Mouse (Mus musculus): ENCODE measurements around the gene Hivep3. TPM values are rescaled to one million over a fixed set of nuclear protein-coding genes. Genes with fewer than 3 reads are reported as not detected.

The Hivep3 gene
- total and polyA plus RNA-seq, 3 experiments = 14.4 to 32.3 (median 21.2) TPM

GRCm38 (mm10) chr4:119685746-119686145, 47.8 kb upstream of the Hivep3 start:
- no peaks in the 10 kb centered on the region for H3K36me3 ChIP-seq (replicated peaks in 1 of 2; ENCODE audit: control insufficient read depth in 1 of 2, insufficient read depth in 1 of 2, low read length in 1 of 2)
- H3K27ac ChIP-seq (ENCODE audit: insufficient read depth, low read depth) = no peak overlapping the region
- no peaks in the 10 kb centered on the region for H3K9me3 ChIP-seq (replicated peaks; ENCODE audit: low read length)
- H3K4me1 ChIP-seq (ENCODE audit: control insufficient read depth in 1 of 2, insufficient read depth in 2 of 2) = peaks cover 5 to 31% of the 10 kb centered on the region in 2 experiments; a peak in 3 of 4 replicates
- no peak for DNase-seq (ENCODE audit: extremely low read depth)
- dilution Hi-C loops (cut with MboI; ENCODE audit: extremely low pct_ligation_motif_present, extremely low pct_unique_long_range_greater_than_20kb, low sequenced_read_pairs) = no loop called here
- no peak overlapping the region for H3K4me3 ChIP-seq (replicated peaks in 1 of 3; ENCODE audit: low read depth in 2 of 3, low read length in 2 of 3, poor library complexity in 1 of 3)
- no peak overlapping the region for H3K4me2 ChIP-seq (ENCODE audit: insufficient read depth, low read depth, poor library complexity, severe bottlenecking)
- no peak for TF ChIP-seq RAD21 (IDR thresholded peaks at IDR 0.05; ENCODE audit: low read depth, low read length)
- no peak for TF ChIP-seq ZMIZ1 (IDR thresholded peaks at IDR 0.05; ENCODE audit: low read depth, low read length)
- no peak for TF ChIP-seq E2F4 (IDR thresholded peaks at IDR 0.05; ENCODE audit: insufficient replicate concordance, low read depth, low read length)
- no peak for TF ChIP-seq TBP (conservative IDR thresholded peaks at IDR 0.05; ENCODE audit: low read depth, low read length)
- no peak for TF ChIP-seq KAT2A (IDR thresholded peaks at IDR 0.05; ENCODE audit: insufficient replicate concordance, low read length)
- TF ChIP-seq MAX (IDR thresholded peaks at IDR 0.05; ENCODE audit: low read length) = no peak
- no peak for TF ChIP-seq MAFK (IDR thresholded peaks at IDR 0.05; ENCODE audit: insufficient replicate concordance, low read length)
- TF ChIP-seq PAX5 (IDR thresholded peaks at IDR 0.05; ENCODE audit: low read length) = no peak
- no peak for TF ChIP-seq NRF1 (IDR thresholded peaks at IDR 0.05; ENCODE audit: low read depth, low read length)
- TF ChIP-seq HCFC1 (IDR thresholded peaks at IDR 0.05; ENCODE audit: low read depth, low read length) = no peak
- no peak for TF ChIP-seq USF1 (IDR thresholded peaks at IDR 0.05; ENCODE audit: low read depth, low read length)
- no peak for TF ChIP-seq MEF2A (IDR thresholded peaks at IDR 0.05; ENCODE audit: borderline replicate concordance, low read depth, low read length)
- TF ChIP-seq ELF1 (IDR thresholded peaks at IDR 0.05; ENCODE audit: low read depth, low read length) = no peak
- TF ChIP-seq ZC3H11A (IDR thresholded peaks at IDR 0.05; ENCODE audit: low read depth, low read length) = no peak
- in situ Hi-C loops (cut with MboI; ENCODE audit: low pct_ligation_motif_present, low pct_unique_long_range_greater_than_20kb, low sequenced_read_pairs) = no loop called here
- no peaks in the 10 kb centered on the region for H3K27me3 ChIP-seq (replicated peaks)
- H3K9ac ChIP-seq (ENCODE audit: insufficient read depth, low read depth) = no peak overlapping the region
- no peaks in the 10 kb centered on the region for H3K79me2 ChIP-seq (replicated peaks; ENCODE audit: control insufficient read depth, extremely low read depth, insufficient read depth, poor library complexity, severe bottlenecking)

GRCm38 (mm10) chr4:119698339-119698738, 35.2 kb upstream of the Hivep3 start:
- Histone ChIP-seq H3K4me2 (ENCODE audit: insufficient read depth, low read depth, poor library complexity, severe bottlenecking) (no peak overlapping the region), H3K36me3 (replicated peaks in 1 of 2; ENCODE audit: control insufficient read depth in 1 of 2, insufficient read depth in 1 of 2, low read length in 1 of 2) (no peaks in the 10 kb centered on the region), H3K27ac (ENCODE audit: insufficient read depth, low read depth) (no peak overlapping the region), H3K9me3 (replicated peaks; ENCODE audit: low read length) (peaks cover 3% of the 10 kb centered on the region), H3K79me2 (replicated peaks; ENCODE audit: control insufficient read depth, extremely low read depth, insufficient read depth, poor library complexity, severe bottlenecking) (no peaks in the 10 kb centered on the region), H3K27me3 (replicated peaks) (no peaks in the 10 kb centered on the region), H3K4me1 (ENCODE audit: control insufficient read depth in 1 of 2, insufficient read depth in 2 of 2) (0 out of 4 replicates have a peak, but pooled peaks cover 0 to 2% of the 10 kb centered on the region in 2 experiments), H3K9ac (ENCODE audit: insufficient read depth, low read depth) (no peak overlapping the region), H3K4me3 (replicated peaks in 1 of 3; ENCODE audit: low read depth in 2 of 3, low read length in 2 of 3, poor library complexity in 1 of 3) (no peak overlapping the region)
- in situ Hi-C loops (cut with MboI; ENCODE audit: low pct_ligation_motif_present, low pct_unique_long_range_greater_than_20kb, low sequenced_read_pairs) = no loop called here
- no peak for TF ChIP-seq MAX (IDR thresholded peaks at IDR 0.05; ENCODE audit: low read length)
- TF ChIP-seq IRF4 (IDR thresholded peaks at IDR 0.05; ENCODE audit: low read depth, low read length) = no peak
- TF ChIP-seq NRF1 (IDR thresholded peaks at IDR 0.05; ENCODE audit: low read depth, low read length) = no peak
- no peak for TF ChIP-seq NELFE (IDR thresholded peaks at IDR 0.05; ENCODE audit: low read depth, low read length)
- no peak for TF ChIP-seq JUND (conservative IDR thresholded peaks at IDR 0.05; ENCODE audit: low read depth, low read length)
- no peak for TF ChIP-seq E2F4 (IDR thresholded peaks at IDR 0.05; ENCODE audit: insufficient replicate concordance, low read depth, low read length)
- TF ChIP-seq POLR2AphosphoS2 (IDR thresholded peaks at IDR 0.05; ENCODE audit: low read depth, low read length) = no peak
- no peak for TF ChIP-seq ZC3H11A (IDR thresholded peaks at IDR 0.05; ENCODE audit: low read depth, low read length)
- TF ChIP-seq ZKSCAN1 (IDR thresholded peaks at IDR 0.05; ENCODE audit: borderline replicate concordance, low read depth, low read length) = no peak
- TF ChIP-seq ZMIZ1 (IDR thresholded peaks at IDR 0.05; ENCODE audit: low read depth, low read length) = no peak
- TF ChIP-seq GABPA (IDR thresholded peaks at IDR 0.05; ENCODE audit: insufficient replicate concordance, low read depth, low read length) = no peak
- no peak for TF ChIP-seq EP300 (IDR thresholded peaks at IDR 0.05; ENCODE audit: low read length)
- TF ChIP-seq USF2 (conservative IDR thresholded peaks at IDR 0.05; ENCODE audit: low read depth, low read length) = no peak
- TF ChIP-seq ETS1 (conservative IDR thresholded peaks at IDR 0.05; ENCODE audit: low read depth, low read length) = no peak
- TF ChIP-seq CHD2 (IDR thresholded peaks at IDR 0.05; ENCODE audit: low read length) = no peak
- TF ChIP-seq JUN (IDR thresholded peaks at IDR 0.05; ENCODE audit: insufficient read depth, low read depth, low read length) = no peak
- no peak for TF ChIP-seq HCFC1 (IDR thresholded peaks at IDR 0.05; ENCODE audit: low read depth, low read length)
- dilution Hi-C loops (cut with MboI; ENCODE audit: extremely low pct_ligation_motif_present, extremely low pct_unique_long_range_greater_than_20kb, low sequenced_read_pairs) = no loop called here
- DNase-seq (ENCODE audit: extremely low read depth) = no peak
